In genomic region chr7:28601029-28601428, GRCm38 (mm10) we compare ENCODE assay signal across 10 mouse cellular contexts. TPM values are rescaled to one million over a fixed set of nuclear protein-coding genes. Genes with fewer than 3 reads are reported as not detected.
DNase-seq lines count a peak whose midpoint lies in the region; ATAC-seq lines count a peak whose summit lies in the region.
"Had no signal": no experiment of that assay in that cellular context is flagged by ENCODE, and none has a peak within 500 bp of the region (broad histone marks: within the 10 kb centered on the region; RNA-seq: fewer than 3 reads in every experiment).

No protein-coding gene starts in this region.

- no peak overlapping the region for H3K27ac ChIP-seq in midbrain, embryonic 11.5 days (ENCODE audit: low read depth, low read length)
- H3K27ac ChIP-seq in midbrain, embryonic 15.5 days: no peak overlapping the region
- H3K27ac ChIP-seq in hindbrain, embryonic 15.5 days (replicated peaks): peak overlapping the region; percentile 27

- WGBS in midbrain, embryonic 11.5 days: 15% methylated on average over 11 of the region's 11 CpGs
- 19% methylated on average over 11 of the region's 11 CpGs for WGBS in midbrain, embryonic 15.5 days
- WGBS in hindbrain, embryonic 15.5 days: 13% methylated on average over 11 of the region's 11 CpGs

- peak; percentile 90 for DNase-seq in midbrain, embryonic 11.5 days (ENCODE audit: low spot score, missing footprints)
- DNase-seq in adrenal gland, adult 18-20 months (ENCODE audit: low spot score in 2 of 2): peak; percentile 69 to 73
- peak; percentile 63 for DNase-seq in embryo, embryonic 9.5 days (ENCODE audit: extremely low spot score)
- DNase-seq in lung, adult 18-20 months: peak; percentile 72 to 75
- peak; percentile 56 for DNase-seq in retina, postnatal 7 days (ENCODE audit: low read depth, low spot score)
- peak; percentile 44 to 74 for DNase-seq in urinary bladder, postnatal 4 days (ENCODE audit: low spot score in 2 of 2)

- no peaks in the 10 kb centered on the region for H3K9me3 ChIP-seq in midbrain, embryonic 11.5 days (ENCODE audit: control insufficient read depth, low read length)
- no peaks in the 10 kb centered on the region for H3K9me3 ChIP-seq in midbrain, embryonic 15.5 days
- no peaks in the 10 kb centered on the region for H3K9me3 ChIP-seq in hindbrain, embryonic 15.5 days

- no peaks in the 10 kb centered on the region for H3K27me3 ChIP-seq in midbrain, embryonic 11.5 days (ENCODE audit: control insufficient read depth, insufficient read depth, low read length)
- H3K27me3 ChIP-seq in midbrain, embryonic 15.5 days (replicated peaks): no peaks in the 10 kb centered on the region
- no peaks in the 10 kb centered on the region for H3K27me3 ChIP-seq in hindbrain, embryonic 15.5 days

- peaks cover 14% of the 10 kb centered on the region for H3K4me1 ChIP-seq in midbrain, embryonic 11.5 days (ENCODE audit: control insufficient read depth, insufficient read depth, low read length)
- peaks cover 25% of the 10 kb centered on the region for H3K4me1 ChIP-seq in midbrain, embryonic 15.5 days
- peaks cover 26% of the 10 kb centered on the region for H3K4me1 ChIP-seq in hindbrain, embryonic 15.5 days (replicated peaks)

- no peak for ATAC-seq in midbrain, embryonic 11.5 days (ENCODE audit: low FRiP score)
- no peak for ATAC-seq in midbrain, embryonic 15.5 days (replicated peaks)
- no peak for ATAC-seq in hindbrain, embryonic 15.5 days (ENCODE audit: low FRiP score, low read depth)

- no peak overlapping the region for H3K4me3 ChIP-seq in midbrain, embryonic 11.5 days (ENCODE audit: low read depth, low read length)
- H3K4me3 ChIP-seq in midbrain, embryonic 15.5 days: no peak overlapping the region
- H3K4me3 ChIP-seq in hindbrain, embryonic 15.5 days: no peak overlapping the region

- H3K9ac ChIP-seq in midbrain, embryonic 11.5 days (ENCODE audit: low read length): no peak overlapping the region
- no peak overlapping the region for H3K9ac ChIP-seq in midbrain, embryonic 15.5 days
- no peak overlapping the region for H3K9ac ChIP-seq in hindbrain, embryonic 15.5 days

- H3K36me3 ChIP-seq in midbrain, embryonic 11.5 days (ENCODE audit: control insufficient read depth, insufficient read depth, low read length): no peaks in the 10 kb centered on the region
- no peaks in the 10 kb centered on the region for H3K36me3 ChIP-seq in midbrain, embryonic 15.5 days (replicated peaks)
- H3K36me3 ChIP-seq in hindbrain, embryonic 15.5 days: no peaks in the 10 kb centered on the region

- no peak overlapping the region for H3K4me2 ChIP-seq in midbrain, embryonic 11.5 days
- H3K4me2 ChIP-seq in midbrain, embryonic 15.5 days: no peak overlapping the region
- no peak overlapping the region for H3K4me2 ChIP-seq in hindbrain, embryonic 15.5 days

RNA-seq across cellular contexts. Expression of gene Pak4, which starts 3.0 kb away (rescaled TPM):
- polyA plus RNA-seq in midbrain, embryonic 11.5 days (2014; fragmentation: Nextera tagmentation; extraction: Ambion mirVana): 29.6 and 32.5 TPM in 2 replicates
- 20.9 and 21.6 TPM in 2 replicates for polyA plus RNA-seq in midbrain, embryonic 15.5 days (2015; fragmentation: Nextera tagmentation; extraction: Ambion mirVana)
- total RNA-seq in adrenal gland, adult 18-20 months (2021): 10 to 100 TPM; 21.4 to 25.2 TPM
- 20.2 TPM in 2 replicates for polyA plus RNA-seq in hindbrain, embryonic 15.5 days (2015; fragmentation: Nextera tagmentation; extraction: Ambion mirVana)

RNA-seq across cellular contexts. Expression of gene Samd4b, which starts 3.1 kb away (rescaled TPM):
- 23.8 and 27.8 TPM in 2 replicates for polyA plus RNA-seq in midbrain, embryonic 11.5 days (2014; fragmentation: Nextera tagmentation; extraction: Ambion mirVana)
- polyA plus RNA-seq in midbrain, embryonic 15.5 days (2015; fragmentation: Nextera tagmentation; extraction: Ambion mirVana): 22.8 and 24.8 TPM in 2 replicates
- total RNA-seq in adrenal gland, adult 18-20 months (2021): 10 to 100 TPM; 67.9 to 72.7 TPM
- polyA plus RNA-seq in hindbrain, embryonic 15.5 days (2015; fragmentation: Nextera tagmentation; extraction: Ambion mirVana): 23.3 and 28.1 TPM in 2 replicates

RNA-seq across cellular contexts. Expression of gene Acp7, which starts 30.1 kb away (rescaled TPM):
- not detected in 2 replicates for polyA plus RNA-seq in midbrain, embryonic 11.5 days (2014; fragmentation: Nextera tagmentation; extraction: Ambion mirVana)
- polyA plus RNA-seq in midbrain, embryonic 15.5 days (2015; fragmentation: Nextera tagmentation; extraction: Ambion mirVana): 0.40 TPM in 1 of 2 replicates, not detected in the other
- not detected for total RNA-seq in adrenal gland, adult 18-20 months (2021)
- 0.29 and 0.33 TPM in 2 replicates for polyA plus RNA-seq in hindbrain, embryonic 15.5 days (2015; fragmentation: Nextera tagmentation; extraction: Ambion mirVana)
- total RNA-seq: gastrocnemius, postnatal 4 days had no signal
- polyA plus RNA-seq: stomach, embryonic 14.5 days had no signal

RNA-seq across cellular contexts. Expression of gene Nccrp1, which starts 54.0 kb away (rescaled TPM):
- not detected in 2 replicates for polyA plus RNA-seq in midbrain, embryonic 11.5 days (2014; fragmentation: Nextera tagmentation; extraction: Ambion mirVana)
- 0.14 and 0.18 TPM in 2 replicates for polyA plus RNA-seq in midbrain, embryonic 15.5 days (2015; fragmentation: Nextera tagmentation; extraction: Ambion mirVana)
- not detected for total RNA-seq in adrenal gland, adult 18-20 months (2021)
- polyA plus RNA-seq in hindbrain, embryonic 15.5 days (2015; fragmentation: Nextera tagmentation; extraction: Ambion mirVana): 0.19 TPM in 1 of 2 replicates, not detected in the other
- total RNA-seq: gastrocnemius, postnatal 4 days had no signal
- polyA plus RNA-seq: stomach, embryonic 14.5 days had no signal
